Mouse (Mus musculus): ENCODE measurements around the gene Gm6902. TPM values are rescaled to one million over a fixed set of nuclear protein-coding genes. Genes with fewer than 3 reads are reported as not detected.
"Not testable (repeated sequence)": the region's sequence is repeated elsewhere in the genome, so short reads cannot be mapped to it uniquely, and the experiment has no call there.

Gene Gm6902
- not detected in 2 replicates for polyA plus RNA-seq (2014; fragmentation: Nextera tagmentation; extraction: Ambion mirVana)

- H3K4me1 ChIP-seq (ENCODE audit: control insufficient read depth, insufficient read depth, low read length); DNase-seq (ENCODE audit: low spot score); H3K4me2 ChIP-seq (ENCODE audit: low read length); H3K4me3 ChIP-seq (ENCODE audit: low read depth, low read length); ATAC-seq; H3K27me3 ChIP-seq (replicated peaks; ENCODE audit: control insufficient read depth, insufficient read depth, low read length); H3K9ac ChIP-seq (ENCODE audit: low read length); H3K27ac ChIP-seq (ENCODE audit: low read depth, low read length); H3K36me3 ChIP-seq (ENCODE audit: control insufficient read depth, insufficient read depth, low read length); H3K9me3 ChIP-seq (replicated peaks; ENCODE audit: control insufficient read depth, low read length): not testable (repeated sequence)
- WGBS = no CpG with 5 or more reads among the region's 2 CpGs
Measured at GRCm38 (mm10) chr7:23278800-23279199, at the start of gene Gm6902. Gm6902 (minus strand) TSS chr7:23278900.

GRCm38 (mm10) chr7:23300892-23301291 is 22.2 kb upstream of the Gm6902 start, which contains the start of gene Nlrp4e:
Nlrp4e (plus strand) TSS chr7:23301192.
- not testable (repeated sequence) for ATAC-seq; H3K4me2 ChIP-seq (ENCODE audit: low read length); H3K9ac ChIP-seq (ENCODE audit: low read length); H3K9me3 ChIP-seq (replicated peaks; ENCODE audit: control insufficient read depth, low read length); H3K4me3 ChIP-seq (ENCODE audit: low read depth, low read length); DNase-seq (ENCODE audit: low spot score); H3K27ac ChIP-seq (ENCODE audit: low read depth, low read length); H3K36me3 ChIP-seq (ENCODE audit: control insufficient read depth, insufficient read depth, low read length); H3K4me1 ChIP-seq (ENCODE audit: control insufficient read depth, insufficient read depth, low read length); H3K27me3 ChIP-seq (replicated peaks; ENCODE audit: control insufficient read depth, insufficient read depth, low read length)
- WGBS = 82% methylated on average over 3 of the region's 3 CpGs

- H3K36me3 ChIP-seq (ENCODE audit: control insufficient read depth, insufficient read depth, low read length); DNase-seq (ENCODE audit: low spot score); ATAC-seq; H3K4me2 ChIP-seq (ENCODE audit: low read length); H3K4me3 ChIP-seq (ENCODE audit: low read depth, low read length); H3K9me3 ChIP-seq (replicated peaks; ENCODE audit: control insufficient read depth, low read length); H3K27ac ChIP-seq (ENCODE audit: low read depth, low read length); H3K27me3 ChIP-seq (replicated peaks; ENCODE audit: control insufficient read depth, insufficient read depth, low read length); H3K9ac ChIP-seq (ENCODE audit: low read length); H3K4me1 ChIP-seq (ENCODE audit: control insufficient read depth, insufficient read depth, low read length): not testable (repeated sequence)
- no CpG with 5 or more reads among the region's 2 CpGs for WGBS
Measured at GRCm38 (mm10) chr7:23251582-23251981, 27.1 kb downstream of the Gm6902 start, which contains the start of gene Vmn1r166. Vmn1r166 (minus strand) TSS chr7:23251682.

Other genes with a start within 250 kb of the Gm6902 start
- not detected in 2 replicates for gene Vmn1r163, start 223.4 kb downstream of the Gm6902 start, polyA plus RNA-seq (2014; fragmentation: Nextera tagmentation; extraction: Ambion mirVana)
- gene Gm8720, start 211.4 kb downstream of the Gm6902 start, polyA plus RNA-seq (2014; fragmentation: Nextera tagmentation; extraction: Ambion mirVana) = not detected in 2 replicates
- not detected in 2 replicates for gene Gm10662, start 134.4 kb downstream of the Gm6902 start, polyA plus RNA-seq (2014; fragmentation: Nextera tagmentation; extraction: Ambion mirVana)
- gene Vmn1r165, start 61.6 kb downstream of the Gm6902 start, polyA plus RNA-seq (2014; fragmentation: Nextera tagmentation; extraction: Ambion mirVana) = not detected in 2 replicates
- gene Vmn1r166, start 27.2 kb downstream of the Gm6902 start, polyA plus RNA-seq (2014; fragmentation: Nextera tagmentation; extraction: Ambion mirVana) = not detected in 2 replicates
- not detected in 2 replicates for gene Nlrp4e, start 22.3 kb upstream of the Gm6902 start, polyA plus RNA-seq (2014; fragmentation: Nextera tagmentation; extraction: Ambion mirVana)
- not detected in 2 replicates for gene Nlrp5, start 107.0 kb upstream of the Gm6902 start, polyA plus RNA-seq (2014; fragmentation: Nextera tagmentation; extraction: Ambion mirVana)
- gene Vmn1r167, start 228.3 kb upstream of the Gm6902 start, polyA plus RNA-seq (2014; fragmentation: Nextera tagmentation; extraction: Ambion mirVana) = not detected in 2 replicates